Mouse (Mus musculus) neural tube, embryonic 15.5 days (tissue): ENCODE results near the gene Tcp1. TPM values are rescaled to one million over a fixed set of nuclear protein-coding genes. Genes with fewer than 3 reads are reported as not detected.
"Not testable (repeated sequence)": the region's sequence is repeated elsewhere in the genome, so short reads cannot be mapped to it uniquely, and the experiment has no call there.

ENCODE experiments used
- ATAC-seq: fragments of 200-750 bp; cut with Nextera tagmentation; 2 replicates; pipeline ENCODE4 v1.8.0; 2017; ENCODE audit warnings: mild to moderate bottlenecking, moderate TSS enrichment, moderate library complexity; ENCODE audit not compliant: low FRiP score
- H3K27ac ChIP-seq: fragments of 300-500 bp; sonication (generic); replicated peaks from 2 replicates; pipeline ENCODE4 v1.5.1; 2015; ENCODE audit warnings: mild to moderate bottlenecking, inconsistent platforms
- H3K27me3 ChIP-seq: fragments of 300-500 bp; sonication (generic); replicated peaks from 2 replicates; pipeline ENCODE4 v1.6.1; 2015; ENCODE audit warnings: inconsistent platforms
- H3K36me3 ChIP-seq: fragments of 300-500 bp; sonication (generic); 2 replicates; pipeline ENCODE4 v1.6.1; 2015; ENCODE audit warnings: inconsistent platforms
- H3K4me1 ChIP-seq: fragments of 300-500 bp; sonication (generic); 2 replicates; pipeline ENCODE4 v1.6.1; 2015; ENCODE audit warnings: inconsistent platforms
- H3K4me2 ChIP-seq: fragments of 300-500 bp; sonication (generic); 2 replicates; pipeline ENCODE4 v1.6.1; 2015; ENCODE audit warnings: inconsistent platforms, mild to moderate bottlenecking, moderate library complexity
- H3K4me3 ChIP-seq: fragments of 300-500 bp; sonication (generic); replicated peaks from 2 replicates; pipeline ENCODE4 v1.5.1; 2015; ENCODE audit warnings: mild to moderate bottlenecking, inconsistent platforms
- H3K9ac ChIP-seq: fragments of 300-500 bp; sonication (generic); replicated peaks from 2 replicates; pipeline ENCODE4 v1.6.1; 2015; ENCODE audit warnings: mild to moderate bottlenecking, inconsistent platforms
- H3K9me3 ChIP-seq: fragments of 300-500 bp; sonication (generic); replicated peaks from 2 replicates; pipeline ENCODE4 v1.6.1; 2016; ENCODE audit warnings: inconsistent platforms
- WGBS: fragments of 180-500 bp; shearing (Covaris S2); methylation state at CpG from one replicate; pipeline ENCODE4 v1.1.7; 2015; ENCODE audit warnings: mixed read lengths; 5-methylcytosine and 5-hydroxymethylcytosine counted together
- polyA plus RNA-seq: library from polyadenylated mRNA; unstranded; fragments of >200 nt; fragmentation: Nextera tagmentation; extraction: Ambion mirVana; gene quantifications from 2 replicates; pipeline ENCODE4 v1.2.1, GENCODE M21; 2015

The Tcp1 gene
- polyA plus RNA-seq, 1 experiment from 2014 or later = 348 TPM

GRCm38 (mm10) chr17:12916588-12917380, 1.3 kb downstream of the Tcp1 start:
- H3K9ac ChIP-seq = peak overlapping the region; percentile 82
- H3K27me3 ChIP-seq = no peaks in the 10 kb centered on the region
- peak overlapping the region; percentile 84 for H3K27ac ChIP-seq
- ATAC-seq = peak; percentile 58
- 1% methylated on average over 40 of the region's 40 CpGs for WGBS
- H3K9me3 ChIP-seq = no peaks in the 10 kb centered on the region
- H3K4me2 ChIP-seq = peak overlapping the region; percentile 87
- peaks cover 19% of the 10 kb centered on the region for H3K4me1 ChIP-seq
- H3K36me3 ChIP-seq = peaks cover 48% of the 10 kb centered on the region
- H3K4me3 ChIP-seq = peak overlapping the region; percentile 88

GRCm38 (mm10) chr17:12921073-12921472, 5.6 kb downstream of the Tcp1 start:
- Histone ChIP-seq H3K27ac (no peak overlapping the region), H3K4me3 (no peak overlapping the region), H3K36me3 (peaks cover 66% of the 10 kb centered on the region), H3K27me3 (no peaks in the 10 kb centered on the region), H3K9ac (no peak overlapping the region), H3K4me1 (peaks cover 11% of the 10 kb centered on the region), H3K9me3 (no peaks in the 10 kb centered on the region), H3K4me2 (no peak overlapping the region)
- WGBS = 94% methylated on average over 1 of the region's 1 CpGs
- no peak for ATAC-seq

DNA sequence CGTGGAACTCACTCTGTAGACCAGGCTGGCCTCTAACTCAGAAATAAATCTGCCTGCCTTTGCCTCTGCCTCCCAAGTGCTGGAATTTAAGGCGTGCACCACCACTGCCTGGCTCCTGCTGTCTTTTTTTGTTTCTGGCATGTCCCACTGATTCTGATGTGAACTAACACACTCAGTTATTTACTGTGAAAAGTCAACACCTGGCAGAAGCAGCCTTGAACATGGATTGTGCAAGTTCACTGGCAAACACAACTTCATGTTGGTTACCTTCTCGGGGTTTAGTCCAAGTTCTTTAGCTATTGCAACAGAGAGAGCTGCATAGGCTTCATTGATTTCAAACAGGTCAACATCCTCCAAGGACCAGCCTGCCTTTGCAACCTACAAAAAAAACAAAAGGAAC, 9.5 kb downstream of the Tcp1 start:
- peaks cover 60% of the 10 kb centered on the region for H3K36me3 ChIP-seq

GRCm38 (mm10) chr17:12925703-12926180, 10.2 kb downstream of the Tcp1 start:
- no peaks in the 10 kb centered on the region for H3K27me3 ChIP-seq
- WGBS = 89% methylated on average over 8 of the region's 8 CpGs
- H3K4me3 ChIP-seq = no peak overlapping the region
- H3K4me2 ChIP-seq = no peak overlapping the region
- no peaks in the 10 kb centered on the region for H3K4me1 ChIP-seq
- H3K9me3 ChIP-seq = no peaks in the 10 kb centered on the region
- ATAC-seq = no peak
- H3K27ac ChIP-seq = no peak overlapping the region
- no peak overlapping the region for H3K9ac ChIP-seq
- H3K36me3 ChIP-seq = peaks cover 52% of the 10 kb centered on the region

More for the DNA sequence above, 9.5 kb downstream of the Tcp1 start:
- H3K9me3 ChIP-seq = no peaks in the 10 kb centered on the region
- no peak overlapping the region for H3K4me3 ChIP-seq
- H3K9ac ChIP-seq = no peak overlapping the region
- H3K4me1 ChIP-seq = no peaks in the 10 kb centered on the region
- no peak for ATAC-seq
- H3K4me2 ChIP-seq = no peak overlapping the region
- no peaks in the 10 kb centered on the region for H3K27me3 ChIP-seq
- WGBS = 94% methylated on average over 3 of the region's 3 CpGs
- H3K27ac ChIP-seq = no peak overlapping the region

DNA sequence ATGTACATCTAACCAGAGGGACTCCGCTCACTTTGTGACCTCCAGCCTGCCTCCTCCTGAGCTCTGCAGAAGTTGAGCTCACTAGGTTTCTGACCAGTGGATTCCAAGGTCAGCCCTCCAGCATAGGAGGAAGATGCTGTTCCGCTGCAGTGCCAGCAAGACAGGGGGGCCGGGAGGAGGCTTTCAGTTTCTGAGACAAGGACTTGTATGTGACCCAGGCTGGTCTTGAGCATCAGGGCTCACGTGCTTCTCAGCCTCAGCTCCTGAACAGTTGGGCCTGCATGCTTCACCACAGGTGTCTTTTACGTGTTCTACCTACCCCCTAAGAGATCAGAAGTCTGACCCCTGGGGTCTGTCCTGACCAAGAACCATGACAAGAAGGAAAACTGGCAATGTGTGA, 16.1 kb downstream of the Tcp1 start:
- WGBS = 92% methylated on average over 5 of the region's 5 CpGs
- H3K36me3 ChIP-seq = not testable (repeated sequence)

DNA sequence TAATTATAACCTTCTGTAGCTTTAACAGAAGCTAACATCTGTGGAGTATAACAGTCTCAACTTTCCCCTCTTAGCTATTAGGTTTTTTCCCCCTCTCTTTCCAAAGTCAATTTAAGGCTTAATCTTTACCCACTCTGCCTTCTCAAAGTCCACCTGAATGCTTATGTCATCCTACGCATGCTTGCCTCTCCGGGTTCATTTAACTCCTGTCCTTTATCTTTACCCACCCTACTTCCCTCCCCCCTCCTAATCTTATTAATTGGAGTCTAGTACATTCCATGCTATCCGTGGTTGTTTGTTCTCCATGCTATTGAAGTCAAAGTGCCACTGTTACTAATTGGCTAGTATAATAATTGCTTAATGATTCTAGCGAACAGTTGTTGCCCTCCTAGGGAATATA, 20.2 kb downstream of the Tcp1 start:
- 54% methylated on average over 4 of the region's 4 CpGs for WGBS

More for the DNA sequence above, 16.1 kb downstream of the Tcp1 start:
- ATAC-seq, H3K9ac ChIP-seq, H3K27ac ChIP-seq, H3K4me2 ChIP-seq, H3K4me1 ChIP-seq, H3K9me3 ChIP-seq, H3K4me3 ChIP-seq, H3K27me3 ChIP-seq: not testable (repeated sequence)

DNA sequence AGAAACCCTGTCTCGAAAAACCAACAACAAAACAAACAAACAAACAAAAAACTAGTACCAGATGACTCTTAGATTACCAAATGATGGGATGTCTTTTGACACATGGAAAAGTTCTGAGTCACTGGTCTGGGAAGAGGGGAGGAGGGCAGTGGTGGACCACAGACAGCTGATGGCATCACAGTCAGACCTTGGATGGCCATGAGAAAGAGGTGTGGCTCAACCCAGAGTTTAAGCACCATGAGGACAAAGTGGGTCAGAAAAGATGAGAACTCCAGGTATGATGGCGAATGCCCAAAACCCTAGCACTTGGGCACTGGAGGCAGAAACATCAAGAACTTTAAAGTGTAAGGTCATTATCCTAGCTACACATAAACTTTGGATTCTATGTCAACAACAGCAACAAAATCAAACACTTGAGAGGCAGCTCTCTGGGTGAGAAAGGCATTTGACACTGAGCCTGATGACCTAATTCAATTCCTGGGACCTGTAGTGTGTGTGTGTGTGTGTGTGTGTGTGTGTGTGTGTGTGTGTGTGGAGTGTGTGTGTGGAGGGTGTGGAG, 22.0 kb downstream of the Tcp1 start:
- Histone ChIP-seq H3K27me3 (no peaks in the 10 kb centered on the region), H3K36me3 (peaks cover 6% of the 10 kb centered on the region), H3K27ac (no peak overlapping the region), H3K4me1 (peaks cover 7% of the 10 kb centered on the region), H3K9me3 (no peaks in the 10 kb centered on the region), H3K4me2 (no peak overlapping the region), H3K4me3 (no peak overlapping the region), H3K9ac (no peak overlapping the region)
- 87% methylated on average over 2 of the region's 2 CpGs for WGBS
- ATAC-seq = no peak

More for the DNA sequence above, 20.2 kb downstream of the Tcp1 start:
- Histone ChIP-seq H3K27me3 (no peaks in the 10 kb centered on the region), H3K4me1 (peaks cover 7% of the 10 kb centered on the region), H3K27ac (no peak overlapping the region), H3K36me3 (no peaks in the 10 kb centered on the region), H3K4me2 (no peak overlapping the region), H3K9ac (no peak overlapping the region), H3K4me3 (no peak overlapping the region), H3K9me3 (no peaks in the 10 kb centered on the region)
- ATAC-seq = no peak

DNA sequence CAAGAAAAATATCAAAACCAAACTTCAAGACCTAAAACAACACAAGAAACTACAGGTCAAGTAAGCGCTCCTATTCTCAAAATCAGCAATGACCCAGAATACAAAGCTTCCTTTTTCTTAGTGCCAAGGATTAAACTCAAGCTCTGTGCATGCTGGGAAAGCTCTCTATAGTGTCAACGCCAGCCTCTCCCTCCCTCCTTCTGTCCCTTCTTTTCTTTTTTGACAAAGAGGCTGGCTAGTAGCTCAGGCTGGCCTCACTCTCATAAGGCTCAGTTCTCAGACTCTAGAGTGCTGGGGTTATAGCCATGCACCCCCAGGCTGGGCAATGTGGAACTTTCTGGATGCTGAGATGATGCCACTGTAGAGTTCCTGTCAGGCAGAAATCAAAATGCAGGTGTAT, 22.6 kb downstream of the Tcp1 start:
- Histone ChIP-seq H3K27me3 (no peaks in the 10 kb centered on the region), H3K9me3 (no peaks in the 10 kb centered on the region), H3K27ac (no peak overlapping the region), H3K9ac (no peak overlapping the region), H3K4me1 (peaks cover 7% of the 10 kb centered on the region), H3K4me3 (no peak overlapping the region), H3K36me3 (peaks cover 12% of the 10 kb centered on the region), H3K4me2 (no peak overlapping the region)
- no peak for ATAC-seq
- WGBS = 50% methylated on average over 2 of the region's 2 CpGs

DNA sequence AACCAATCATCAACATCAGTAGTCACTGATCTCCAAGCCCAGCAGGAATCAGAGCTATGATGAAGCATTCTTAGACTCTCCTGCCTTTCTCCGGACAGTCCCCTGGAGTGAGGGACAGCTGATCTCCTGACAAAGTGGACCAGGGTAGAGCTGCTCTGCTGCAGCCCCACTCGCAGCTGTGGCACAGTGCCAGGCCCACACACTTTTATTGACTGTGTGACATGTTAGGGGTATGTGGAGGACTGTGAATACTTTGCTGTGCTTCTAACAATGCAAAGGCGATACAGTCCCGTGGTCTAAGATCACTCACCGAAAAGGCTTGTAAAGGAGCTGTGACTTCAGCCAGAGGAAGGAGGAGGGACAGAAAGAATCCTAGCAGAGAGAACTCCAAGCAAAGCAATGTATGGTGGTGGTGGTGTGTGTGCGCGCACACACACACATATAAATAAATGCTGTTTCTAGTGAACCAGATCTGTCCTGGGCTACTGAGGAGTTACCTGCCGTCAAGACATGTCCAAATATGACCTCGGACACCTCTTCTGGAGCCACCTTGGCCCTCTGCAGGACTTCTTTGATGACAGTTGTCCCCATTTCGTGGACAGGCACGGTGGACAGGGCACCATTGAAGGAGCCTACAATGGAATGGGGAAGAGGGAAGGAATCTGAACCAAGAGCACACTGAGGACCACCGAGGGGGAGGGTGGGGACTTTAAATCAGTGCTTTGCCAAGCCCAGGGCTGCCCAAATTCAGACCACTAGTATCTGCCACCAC, 24.1 kb downstream of the Tcp1 start:
- Histone ChIP-seq H3K4me2 (peak overlapping the region; percentile 52), H3K36me3 (peaks cover 22% of the 10 kb centered on the region), H3K4me3 (peak overlapping the region; percentile 13; the same call in 1 of the 2 replicates)
- not testable (repeated sequence) for H3K27ac ChIP-seq, H3K9ac ChIP-seq, H3K9me3 ChIP-seq, H3K4me1 ChIP-seq, H3K27me3 ChIP-seq
- WGBS = 45% methylated on average over 2 of the region's 12 CpGs
- peak; percentile 55 for ATAC-seq

GRCm38 (mm10) chr17:12940151-12940805, 24.8 kb downstream of the Tcp1 start, which contains the start of gene Acat3:
TSS of gene Acat3 (minus strand) at chr17:12940600.
- 17% methylated on average over 27 of the region's 27 CpGs for WGBS

DNA sequence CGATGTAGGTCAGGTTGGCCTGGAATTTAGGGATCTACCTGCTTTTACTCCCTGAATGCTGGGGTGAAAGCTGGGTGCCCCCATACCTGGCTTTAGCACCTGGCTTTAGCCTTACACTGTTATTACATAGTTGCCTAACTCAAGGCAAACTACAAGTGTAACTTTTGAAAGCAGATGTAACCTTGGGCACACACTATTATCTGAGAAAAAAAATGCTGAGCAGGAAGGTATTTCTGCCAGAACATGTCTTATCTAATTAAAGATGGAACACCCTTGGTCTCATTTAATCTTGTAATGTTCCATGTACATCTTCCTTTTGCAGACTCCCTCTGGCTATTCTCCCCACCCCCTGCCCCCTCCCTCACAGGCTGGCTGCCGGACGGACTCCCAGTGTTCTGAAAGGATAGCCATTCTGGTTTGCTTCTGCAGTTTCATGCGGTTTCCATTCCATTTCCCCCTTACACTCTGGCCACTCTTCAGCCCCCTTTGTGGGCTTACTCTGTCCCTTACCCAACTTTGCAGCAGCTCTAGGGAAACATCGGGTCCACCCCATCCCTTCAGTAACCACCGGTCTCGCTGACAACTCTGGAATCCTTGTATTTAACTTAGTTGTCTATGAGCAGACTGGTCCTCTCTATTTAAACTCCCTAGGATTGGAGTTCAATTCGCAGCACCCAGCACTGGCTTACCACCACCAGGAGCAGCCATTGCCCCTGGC, 26.2 kb downstream of the Tcp1 start:
- 78% methylated on average over 8 of the region's 8 CpGs for WGBS
- Histone ChIP-seq H3K9me3 (no peaks in the 10 kb centered on the region), H3K4me1 (peaks cover 7% of the 10 kb centered on the region), H3K4me3 (no peak overlapping the region), H3K9ac (no peak overlapping the region), H3K27ac (no peak overlapping the region), H3K36me3 (peaks cover 41% of the 10 kb centered on the region), H3K4me2 (no peak overlapping the region), H3K27me3 (no peaks in the 10 kb centered on the region)
- ATAC-seq = no peak

More at GRCm38 (mm10) chr17:12940151-12940805, 24.8 kb downstream of the Tcp1 start, which contains the start of gene Acat3:
- H3K36me3 ChIP-seq = peaks cover 29% of the 10 kb centered on the region
- H3K9ac ChIP-seq = no peak within 1 kb of the TSS
- no peaks in the 10 kb centered on the region for H3K27me3 ChIP-seq
- H3K4me3 ChIP-seq = peak within 1 kb of the TSS; percentile 13; the same call in 1 of the 2 replicates
- H3K4me1 ChIP-seq = peaks cover 7% of the 10 kb centered on the region
- H3K9me3 ChIP-seq = no peaks in the 10 kb centered on the region
- H3K4me2 ChIP-seq = peak within 1 kb of the TSS; percentile 52
- no peak within 1 kb of the TSS for H3K27ac ChIP-seq
- ATAC-seq = peak; percentile 48; the same call in 1 of the 2 replicates
